Mouse (Mus musculus) G1E (cell line): ENCODE measurements around the gene 1700016C15Rik. TPM values are rescaled to one million over a fixed set of nuclear protein-coding genes. Genes with fewer than 3 reads are reported as not detected.
A peak's percentile ranks its signal among the peaks of the same experiment; 100 is the strongest.

Source experiments
- ATAC-seq: 2 replicates; pipeline ENCODE4 v1.8.0; 2016; ENCODE audit warnings: mild to moderate bottlenecking; ENCODE audit not compliant: insufficient number of reproducible peaks, poor library complexity, low FRiP score, severe bottlenecking; ENCODE audit errors: extremely low read depth
- DNase-seq: peaks from one replicate; pipeline ENCODE4 v3.0.0; 2012; ENCODE audit warnings: low spot score
- H3K27me3 ChIP-seq: 2 replicates; pipeline ENCODE4 v1.6.1; 2012; ENCODE audit warnings: mild to moderate bottlenecking, low read length, inconsistent platforms; ENCODE audit not compliant: insufficient read depth
- H3K36me3 ChIP-seq: replicated peaks from 2 replicates; pipeline ENCODE3; 2012; ENCODE audit warnings: mild to moderate bottlenecking, inconsistent platforms
- H3K4me1 ChIP-seq: 2 replicates; pipeline ENCODE4 v1.6.1; 2012; ENCODE audit warnings: low read depth, low read length, inconsistent platforms, mixed read lengths; ENCODE audit not compliant: insufficient read depth
- H3K4me3 ChIP-seq: 2 replicates; pipeline ENCODE4 v1.5.1; 2012; ENCODE audit warnings: low read depth, mild to moderate bottlenecking, inconsistent platforms, low read length, moderate library complexity, mixed read lengths
- H3K9me3 ChIP-seq: replicated peaks from 2 replicates; pipeline ENCODE4 v1.6.1; 2012; ENCODE audit warnings: inconsistent platforms
- CTCF ChIP-seq: IDR thresholded peaks from 2 replicates; pipeline ENCODE4 v1.5.1; 2012; ENCODE audit warnings: low read depth, low read length, inconsistent platforms, mixed read lengths
- GATA1 ChIP-seq: IDR thresholded peaks from 2 replicates; pipeline ENCODE4 v1.6.1; 2012; ENCODE audit warnings: borderline replicate concordance, low read length, inconsistent platforms, mixed read lengths
- GATA2 ChIP-seq: IDR thresholded peaks from 2 replicates; pipeline ENCODE4 v1.6.1; 2012; ENCODE audit warnings: low read depth, low read length, inconsistent platforms, borderline replicate concordance
- POLR2AphosphoS5 ChIP-seq: IDR thresholded peaks from 2 replicates; pipeline ENCODE4 v1.6.1; 2012; ENCODE audit warnings: low read depth, low read length, inconsistent platforms; ENCODE audit not compliant: insufficient replicate concordance
- TAL1 ChIP-seq: conservative IDR thresholded peaks from 2 replicates; pipeline ENCODE4 v1.6.1; 2012; ENCODE audit warnings: low read depth, low read length, inconsistent platforms, mixed read lengths
- polyA plus RNA-seq: library from polyadenylated mRNA; stranded (reverse); fragments of >175 nt; gene quantifications from 2 replicates; pipeline ENCODE4 v1.2.3, GENCODE M21; 2012
- total RNA-seq, 2 experiments: library from RNA; stranded (forward) in 1 of 2; stranded (reverse) in 1 of 2; fragments of 200-1000 nt in 1 of 2; fragments of >200 nt in 1 of 2; fragmentation: Nextera tagmentation in 1 of 2; gene quantifications; 2 replicates each; pipeline ENCODE4 v1.2.3; 2014 to 2017

The 1700016C15Rik gene
- total and polyA plus RNA-seq, 3 experiments, result not detected

DNA sequence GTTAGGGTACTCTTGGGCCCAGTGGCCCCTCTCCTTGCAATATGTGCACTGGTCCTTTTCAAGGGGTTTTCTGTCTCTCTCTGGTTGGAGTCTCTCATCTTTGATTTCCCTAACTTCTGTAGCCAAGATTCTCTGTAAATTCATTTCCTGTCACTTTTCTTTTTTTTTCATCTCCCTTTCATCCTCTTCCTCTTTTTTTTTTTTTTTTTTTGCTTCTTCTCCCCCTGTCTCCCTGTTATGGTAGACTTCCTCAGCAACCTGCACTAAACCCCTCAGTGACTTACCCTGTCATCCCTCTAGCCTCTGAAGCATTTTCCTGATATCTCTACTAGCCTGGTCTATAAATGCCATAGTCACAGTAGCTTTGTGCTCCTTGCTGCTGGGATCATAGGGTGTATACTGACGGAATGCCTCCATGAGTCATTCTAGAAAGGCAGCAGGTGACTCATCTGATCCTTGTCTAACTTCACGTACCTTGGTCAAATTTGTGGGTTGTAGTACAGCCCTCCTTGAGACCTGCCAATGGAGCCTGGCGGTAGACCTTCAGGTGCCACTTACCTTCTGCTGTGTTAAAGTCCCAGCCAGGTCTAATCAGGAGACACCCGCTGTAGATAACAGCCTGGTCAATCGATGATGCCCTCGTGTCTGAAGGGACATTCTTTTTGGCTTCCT is 18.4 kb downstream of the 1700016C15Rik start:
- peaks cover 3% of the 10 kb centered on the region for H3K36me3 ChIP-seq
- DNase-seq, result no peak
- TF ChIP-seq TAL1 (no peak), GATA2 (no peak), CTCF (no peak)
- H3K4me1 ChIP-seq, result no peaks in the 10 kb centered on the region
- ATAC-seq, result no peak
- no peak overlapping the region for H3K4me3 ChIP-seq
- peaks cover 23% of the 10 kb centered on the region for H3K9me3 ChIP-seq
- no peaks in the 10 kb centered on the region for H3K27me3 ChIP-seq

DNA sequence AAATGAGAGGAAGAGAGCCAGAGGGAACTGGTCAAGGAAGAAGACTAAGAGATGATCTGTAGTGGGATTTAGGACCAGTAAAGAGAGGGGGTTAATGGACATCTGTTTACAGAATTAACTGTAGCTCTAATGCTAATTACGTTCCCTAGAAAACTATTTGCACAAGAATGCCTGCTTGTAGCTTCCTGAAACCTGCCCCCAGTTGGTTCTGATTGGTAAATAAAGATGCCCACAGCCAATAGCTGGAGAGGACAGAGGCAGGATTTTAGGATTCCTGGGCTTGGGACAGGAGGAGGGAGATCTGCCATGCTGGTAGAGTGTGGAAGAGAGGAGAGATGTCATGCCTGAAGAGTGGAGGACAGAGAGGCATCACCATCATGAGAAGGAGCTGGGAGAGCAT is 23.9 kb downstream of the 1700016C15Rik start:
- no peak for TF ChIP-seq GATA1
- no peak for TF ChIP-seq GATA2
- no peak for TF ChIP-seq CTCF
- no peak for TF ChIP-seq TAL1
- no peak for TF ChIP-seq POLR2AphosphoS5
- no peak overlapping the region for H3K4me3 ChIP-seq
- no peak for DNase-seq
- no peak for ATAC-seq
- peaks cover 23% of the 10 kb centered on the region for H3K9me3 ChIP-seq
- H3K36me3 ChIP-seq, result peaks cover 23% of the 10 kb centered on the region
- H3K4me1 ChIP-seq, result no peaks in the 10 kb centered on the region
- H3K27me3 ChIP-seq, result no peaks in the 10 kb centered on the region

DNA sequence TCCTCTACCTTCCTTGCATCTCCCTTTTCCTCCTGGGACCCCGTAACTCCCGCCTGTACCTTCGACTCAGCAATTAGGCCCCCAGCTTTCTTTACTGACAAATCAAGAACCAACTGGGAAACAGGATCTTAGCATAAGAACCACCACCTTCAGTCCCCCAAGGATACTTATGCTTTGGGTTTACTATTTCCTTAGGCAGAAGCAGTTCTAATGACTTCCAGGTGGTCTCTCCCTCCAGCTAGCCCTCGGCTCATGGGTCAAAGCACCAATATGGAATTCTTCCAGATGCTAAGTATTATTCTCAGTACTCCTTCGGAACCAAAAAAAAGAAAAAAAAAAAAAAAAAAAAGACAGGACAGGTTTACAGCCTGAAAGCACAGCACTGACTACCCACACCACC is 27.6 kb downstream of the 1700016C15Rik start:
- Histone ChIP-seq H3K27me3 (no peaks in the 10 kb centered on the region), H3K4me3 (no peak overlapping the region), H3K4me1 (no peaks in the 10 kb centered on the region), H3K9me3 (no peaks in the 10 kb centered on the region), H3K36me3 (peaks cover 29% of the 10 kb centered on the region)
- no peak for TF ChIP-seq GATA2
- TF ChIP-seq POLR2AphosphoS5, result no peak
- no peak for TF ChIP-seq TAL1
- no peak for TF ChIP-seq GATA1
- no peak for DNase-seq
- ATAC-seq, result no peak

DNA sequence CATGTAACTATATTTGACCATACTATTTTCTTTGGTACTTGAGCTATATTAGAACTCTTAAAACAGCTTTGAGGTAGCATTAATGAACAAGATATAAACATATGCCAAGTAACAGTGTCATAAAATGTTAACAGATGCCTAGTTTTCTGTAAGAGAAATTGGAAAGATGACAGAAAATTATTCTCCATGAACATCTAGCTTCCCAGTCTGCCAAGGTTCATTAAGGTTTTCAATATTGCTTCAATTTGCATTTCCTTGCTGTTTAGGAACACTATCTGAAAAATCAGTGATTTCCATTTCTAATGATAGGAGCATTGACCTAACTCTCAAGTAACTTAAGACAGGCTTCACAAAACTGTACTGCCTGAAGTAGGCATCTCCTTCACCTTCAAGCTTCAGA is 39.3 kb downstream of the 1700016C15Rik start:
- Histone ChIP-seq H3K27me3 (no peaks in the 10 kb centered on the region), H3K4me1 (no peaks in the 10 kb centered on the region), H3K36me3 (peaks cover 82% of the 10 kb centered on the region), H3K9me3 (no peaks in the 10 kb centered on the region), H3K4me3 (no peak overlapping the region)
- no peak for DNase-seq
- ATAC-seq, result no peak
- TF ChIP-seq GATA2, result no peak
- no peak for TF ChIP-seq POLR2AphosphoS5
- no peak for TF ChIP-seq GATA1
- TF ChIP-seq CTCF, result no peak
- TF ChIP-seq TAL1, result no peak

- peaks cover 74% of the 10 kb centered on the region for H3K36me3 ChIP-seq
- no peak for DNase-seq
These were observed 47.8 kb downstream of the 1700016C15Rik start for GRCm38 (mm10) chr1:177777397-177777796.

DNA sequence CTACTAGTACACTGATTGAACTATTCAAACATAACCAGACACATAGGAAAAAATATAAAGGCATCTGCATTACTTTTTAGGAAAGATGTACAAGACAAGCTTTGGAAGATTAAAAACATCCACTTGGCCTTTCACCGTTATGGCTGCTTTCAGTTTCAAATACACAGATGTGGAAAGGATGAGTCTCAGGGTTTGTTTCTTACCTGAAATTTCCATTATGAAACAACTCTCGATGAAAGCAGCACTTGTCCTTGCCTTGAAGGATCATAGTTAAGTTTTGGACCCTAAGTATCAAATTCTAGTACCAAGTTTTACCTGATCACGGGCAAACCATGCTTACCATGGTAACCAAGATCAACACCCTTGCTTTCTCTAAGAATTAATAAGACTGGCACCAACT is 63.2 kb downstream of the 1700016C15Rik start:
- Histone ChIP-seq H3K36me3 (peaks cover 22% of the 10 kb centered on the region), H3K4me3 (no peak overlapping the region), H3K4me1 (peaks cover 38% of the 10 kb centered on the region), H3K9me3 (peaks cover 5% of the 10 kb centered on the region; the same call in 1 of the 2 replicates), H3K27me3 (no peaks in the 10 kb centered on the region)
- TF ChIP-seq GATA2 (no peak), POLR2AphosphoS5 (no peak), TAL1 (no peak), CTCF (no peak), GATA1 (no peak)
- DNase-seq, result no peak
- ATAC-seq, result no peak

More at GRCm38 (mm10) chr1:177777397-177777796, 47.8 kb downstream of the 1700016C15Rik start:
- H3K27me3 ChIP-seq, result no peaks in the 10 kb centered on the region
- H3K4me1 ChIP-seq, result peaks cover 6% of the 10 kb centered on the region
- no peak overlapping the region for H3K4me3 ChIP-seq
- ATAC-seq, result no peak
- H3K9me3 ChIP-seq, result no peaks in the 10 kb centered on the region
- no peak for TF ChIP-seq CTCF
- TF ChIP-seq GATA1, result no peak
- TF ChIP-seq GATA2, result no peak
- TF ChIP-seq POLR2AphosphoS5, result no peak
- TF ChIP-seq TAL1, result no peak

- Histone ChIP-seq H3K27me3 (no peaks in the 10 kb centered on the region), H3K9me3 (no peaks in the 10 kb centered on the region), H3K4me3 (peak overlapping the region; percentile 99), H3K36me3 (peaks cover 9% of the 10 kb centered on the region), H3K4me1 (peaks cover 38% of the 10 kb centered on the region)
- no peak for DNase-seq
- TF ChIP-seq TAL1, result no peak
- no peak for TF ChIP-seq CTCF
- TF ChIP-seq GATA1, result no peak
- TF ChIP-seq GATA2, result no peak
- no peak for TF ChIP-seq POLR2AphosphoS5
- ATAC-seq, result no peak
These were observed 65.3 kb downstream of the 1700016C15Rik start for GRCm38 (mm10) chr1:177794866-177795265.
